Mouse (Mus musculus): ENCODE measurements around the gene Slc25a31. TPM values are rescaled to one million over a fixed set of nuclear protein-coding genes. Genes with fewer than 3 reads are reported as not detected.

The Slc25a31 gene
- polyA plus RNA-seq (2015; fragmentation: Nextera tagmentation; extraction: Ambion mirVana): 0.15 TPM in 1 of 2 replicates, not detected in the other

GRCm38 (mm10) chr3:40708655-40709054 is at the start of gene Slc25a31:
Gene Slc25a31, plus strand, starts transcription at chr3:40708855.
- H3K9ac ChIP-seq: no peak within 1 kb of the TSS
- H3K27me3 ChIP-seq: no peaks in the 10 kb centered on the region
- WGBS: 94% methylated on average over 30 of the region's 30 CpGs

DNA sequence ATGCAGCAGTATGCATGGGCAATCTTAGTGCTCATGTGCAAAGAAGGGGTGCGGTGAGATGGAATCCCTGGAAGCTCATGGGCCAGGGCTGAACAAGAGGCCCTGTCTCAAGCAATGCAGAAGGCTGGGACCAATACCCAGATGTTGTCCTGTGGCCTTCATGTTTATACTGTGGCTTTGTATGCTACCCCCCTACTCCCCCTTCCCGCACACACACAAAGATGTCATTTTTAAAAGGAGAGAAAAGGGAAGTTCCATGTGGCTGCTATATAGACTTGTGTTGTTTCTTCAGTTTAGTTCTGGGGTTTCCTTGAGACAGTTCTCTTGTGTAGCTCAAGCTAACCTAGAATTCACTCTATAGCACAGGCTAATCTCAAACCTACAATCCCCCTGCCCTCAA is 48.4 kb upstream of the Slc25a31 start:
- Histone ChIP-seq H3K27me3 (no peaks in the 10 kb centered on the region), H3K36me3 (ENCODE audit: poor library complexity, severe bottlenecking) (peaks cover 45% of the 10 kb centered on the region), H3K4me2 (no peak overlapping the region), H3K9me3 (replicated peaks) (no peaks in the 10 kb centered on the region), H3K9ac (no peak overlapping the region), H3K4me3 (no peak overlapping the region), H3K4me1 (no peaks in the 10 kb centered on the region), H3K27ac (no peak overlapping the region)
- WGBS: 100% methylated on average over 2 of the region's 2 CpGs
- ATAC-seq: no peak

More at GRCm38 (mm10) chr3:40708655-40709054, at the start of gene Slc25a31:
- Histone ChIP-seq H3K4me2 (no peak within 1 kb of the TSS), H3K4me3 (no peak within 1 kb of the TSS), H3K36me3 (ENCODE audit: poor library complexity, severe bottlenecking) (no peaks in the 10 kb centered on the region), H3K4me1 (no peaks in the 10 kb centered on the region), H3K27ac (no peak within 1 kb of the TSS), H3K9me3 (replicated peaks) (peaks cover 3% of the 10 kb centered on the region; the same call in 1 of the 2 replicates)
- ATAC-seq: no peak

DNA sequence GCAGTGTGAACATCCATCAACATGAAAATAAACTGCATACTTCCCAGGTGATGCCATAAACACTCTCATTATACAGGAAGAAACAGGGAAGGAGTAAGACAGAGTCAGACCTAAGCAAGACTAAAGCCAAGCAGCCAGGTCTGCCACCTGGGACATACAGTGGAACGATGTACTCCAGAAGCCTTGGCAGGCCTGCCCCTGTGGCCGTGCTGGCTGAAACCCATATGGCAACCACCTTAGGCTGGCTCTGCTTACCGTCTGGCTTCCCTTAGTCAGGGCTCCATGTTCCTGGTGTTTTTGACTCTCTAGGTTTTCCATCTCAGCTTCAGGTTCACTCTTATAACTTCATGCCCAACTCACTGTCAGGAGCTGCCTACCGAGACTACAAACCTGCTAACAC is 42.5 kb upstream of the Slc25a31 start:
- Histone ChIP-seq H3K4me3 (no peak overlapping the region), H3K9me3 (replicated peaks) (no peaks in the 10 kb centered on the region), H3K4me2 (no peak overlapping the region), H3K27me3 (peaks cover 3% of the 10 kb centered on the region; the same call in 1 of the 2 replicates), H3K4me1 (peaks cover 17% of the 10 kb centered on the region), H3K9ac (no peak overlapping the region), H3K27ac (peak overlapping the region; percentile 68; the same call in 1 of the 2 replicates), H3K36me3 (ENCODE audit: poor library complexity, severe bottlenecking) (peaks cover 27% of the 10 kb centered on the region)
- no peak for ATAC-seq
- 81% methylated on average over 4 of the region's 4 CpGs for WGBS

- H3K27ac ChIP-seq: peak overlapping the region; percentile 68
- no peaks in the 10 kb centered on the region for H3K9me3 ChIP-seq (replicated peaks)
- H3K4me2 ChIP-seq: no peak overlapping the region
- peaks cover 27% of the 10 kb centered on the region for H3K36me3 ChIP-seq (ENCODE audit: poor library complexity, severe bottlenecking)
- peaks cover 17% of the 10 kb centered on the region for H3K4me1 ChIP-seq
- 44% methylated on average over 8 of the region's 8 CpGs for WGBS
- H3K27me3 ChIP-seq: peaks cover 3% of the 10 kb centered on the region; the same call in 1 of the 2 replicates
- H3K9ac ChIP-seq: no peak overlapping the region
- no peak overlapping the region for H3K4me3 ChIP-seq
- peak; percentile 84 for ATAC-seq
Observed at GRCm38 (mm10) chr3:40666861-40667719, 41.6 kb upstream of the Slc25a31 start.

GRCm38 (mm10) chr3:40668889-40669288 is 39.8 kb upstream of the Slc25a31 start:
- H3K4me2 ChIP-seq: no peak overlapping the region
- no peak overlapping the region for H3K27ac ChIP-seq
- H3K27me3 ChIP-seq: peaks cover 3% of the 10 kb centered on the region; the same call in 1 of the 2 replicates
- H3K9ac ChIP-seq: no peak overlapping the region
- H3K36me3 ChIP-seq (ENCODE audit: poor library complexity, severe bottlenecking): peaks cover 18% of the 10 kb centered on the region
- H3K4me1 ChIP-seq: peaks cover 30% of the 10 kb centered on the region
- no peaks in the 10 kb centered on the region for H3K9me3 ChIP-seq (replicated peaks)
- no peak for ATAC-seq
- WGBS: 72% methylated on average over 6 of the region's 6 CpGs
- H3K4me3 ChIP-seq: no peak overlapping the region

DNA sequence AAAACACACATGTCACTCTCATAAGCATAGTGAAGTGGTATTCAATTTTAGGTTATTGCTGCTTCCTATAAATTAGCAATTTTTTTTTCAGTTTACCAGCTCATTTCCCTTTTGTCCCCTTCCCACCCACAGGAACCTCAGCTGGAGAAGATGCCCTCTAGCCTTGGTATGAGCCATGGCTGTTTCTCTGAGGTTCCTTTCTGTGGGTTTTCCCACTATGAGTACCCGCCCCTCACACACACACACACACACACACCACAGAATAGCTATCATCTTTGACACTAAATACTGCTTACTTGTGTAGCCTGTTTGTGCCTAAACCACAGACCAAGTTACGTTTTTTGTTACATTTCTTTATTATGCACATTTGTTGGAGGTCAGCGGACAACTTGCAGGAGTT is 39.3 kb upstream of the Slc25a31 start:
- WGBS: 87% methylated on average over 3 of the region's 3 CpGs
- peaks cover 3% of the 10 kb centered on the region; the same call in 1 of the 2 replicates for H3K27me3 ChIP-seq
- H3K36me3 ChIP-seq (ENCODE audit: poor library complexity, severe bottlenecking): peaks cover 13% of the 10 kb centered on the region
- H3K4me1 ChIP-seq: peaks cover 33% of the 10 kb centered on the region
- ATAC-seq: no peak
- H3K4me2 ChIP-seq: no peak overlapping the region
- no peak overlapping the region for H3K4me3 ChIP-seq
- H3K9me3 ChIP-seq (replicated peaks): no peaks in the 10 kb centered on the region
- no peak overlapping the region for H3K9ac ChIP-seq
- H3K27ac ChIP-seq: no peak overlapping the region

- peak overlapping the region; percentile 67 for H3K27ac ChIP-seq
- H3K36me3 ChIP-seq (ENCODE audit: poor library complexity, severe bottlenecking): no peaks in the 10 kb centered on the region
- no peak overlapping the region for H3K4me3 ChIP-seq
- ATAC-seq: peak; percentile 96
- no peak overlapping the region for H3K9ac ChIP-seq
- H3K4me2 ChIP-seq: no peak overlapping the region
- H3K27me3 ChIP-seq: peaks cover 3% of the 10 kb centered on the region; the same call in 1 of the 2 replicates
- no peaks in the 10 kb centered on the region for H3K9me3 ChIP-seq (replicated peaks)
- peaks cover 38% of the 10 kb centered on the region for H3K4me1 ChIP-seq
- 2% methylated on average over 1 of the region's 1 CpGs for WGBS
Observed at GRCm38 (mm10) chr3:40673515-40673914, 35.1 kb upstream of the Slc25a31 start.

DNA sequence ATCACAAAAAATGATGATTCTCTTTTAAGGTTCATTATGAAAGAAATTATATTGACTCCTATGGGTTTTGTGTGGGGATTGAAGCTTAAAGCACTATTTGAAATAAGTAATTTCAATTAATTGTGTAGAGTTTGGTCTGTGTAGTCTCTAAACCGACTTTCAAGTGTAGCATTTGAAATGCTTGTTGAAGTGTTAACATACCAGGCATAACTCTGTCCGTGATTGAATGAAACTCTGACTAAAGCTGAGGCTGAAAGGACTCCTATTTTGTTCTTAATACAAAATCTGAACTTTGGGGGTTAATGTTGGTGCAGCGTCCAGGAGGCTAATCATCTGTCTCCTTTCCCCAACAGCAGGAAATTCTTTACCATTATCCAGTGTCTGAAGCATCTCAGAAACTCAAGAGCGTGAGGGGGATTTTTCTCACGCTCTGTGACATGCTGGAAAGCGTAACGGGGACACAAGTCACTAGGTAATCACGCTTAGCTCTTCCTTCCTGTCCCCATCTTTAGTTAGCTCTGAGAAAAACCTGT is 33.7 kb upstream of the Slc25a31 start:
- no peak overlapping the region for H3K4me2 ChIP-seq
- no peak for ATAC-seq
- WGBS: 7% methylated on average over 8 of the region's 8 CpGs
- no peak overlapping the region for H3K9ac ChIP-seq
- H3K9me3 ChIP-seq (replicated peaks): no peaks in the 10 kb centered on the region
- peaks cover 3% of the 10 kb centered on the region; the same call in 1 of the 2 replicates for H3K27me3 ChIP-seq
- H3K27ac ChIP-seq: peak overlapping the region; percentile 25; the same call in 1 of the 2 replicates
- H3K4me3 ChIP-seq: no peak overlapping the region
- peaks cover 50% of the 10 kb centered on the region for H3K4me1 ChIP-seq
- H3K36me3 ChIP-seq (ENCODE audit: poor library complexity, severe bottlenecking): no peaks in the 10 kb centered on the region

GRCm38 (mm10) chr3:40678856-40679255 is 29.8 kb upstream of the Slc25a31 start:
- Histone ChIP-seq H3K9ac (no peak overlapping the region), H3K9me3 (replicated peaks) (no peaks in the 10 kb centered on the region), H3K4me3 (no peak overlapping the region), H3K36me3 (ENCODE audit: poor library complexity, severe bottlenecking) (0 out of 2 replicates have a peak, but pooled peaks cover 4% of the 10 kb centered on the region), H3K4me2 (no peak overlapping the region), H3K27me3 (no peaks in the 10 kb centered on the region), H3K27ac (no peak overlapping the region), H3K4me1 (peaks cover 53% of the 10 kb centered on the region)
- 19% methylated on average over 1 of the region's 1 CpGs for WGBS
- no peak for ATAC-seq

- H3K36me3 ChIP-seq (ENCODE audit: poor library complexity, severe bottlenecking): 0 out of 2 replicates have a peak, but pooled peaks cover 4% of the 10 kb centered on the region
- H3K4me1 ChIP-seq: peaks cover 56% of the 10 kb centered on the region
- H3K4me3 ChIP-seq: no peak overlapping the region
- H3K27ac ChIP-seq: no peak overlapping the region
- H3K9ac ChIP-seq: no peak overlapping the region
- H3K9me3 ChIP-seq (replicated peaks): no peaks in the 10 kb centered on the region
- ATAC-seq: no peak
- 20% methylated on average over 11 of the region's 11 CpGs for WGBS
- H3K4me2 ChIP-seq: peak overlapping the region; percentile 4; the same call in 1 of the 2 replicates
- H3K27me3 ChIP-seq: no peaks in the 10 kb centered on the region
Observed at GRCm38 (mm10) chr3:40682404-40682803, 26.3 kb upstream of the Slc25a31 start.

DNA sequence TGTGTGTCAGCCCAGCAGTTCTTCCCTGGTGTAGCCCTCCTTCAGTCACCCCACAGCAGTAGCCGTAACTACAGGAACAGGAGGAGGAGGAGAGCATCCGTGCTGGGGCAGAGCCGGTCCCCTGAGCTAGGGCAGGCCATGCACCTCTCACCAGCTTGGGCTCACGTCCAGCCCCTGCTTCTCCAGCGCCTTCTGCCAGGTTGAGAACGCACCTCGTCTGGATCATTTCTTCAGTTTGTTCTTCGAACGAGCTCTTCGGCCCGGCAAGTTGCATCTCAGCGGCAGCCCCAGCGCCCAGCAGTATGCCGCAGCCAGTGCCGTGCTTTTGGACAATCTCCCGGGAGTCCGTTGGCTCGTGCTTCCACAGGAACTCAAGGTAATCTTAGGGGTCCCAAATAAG is 25.5 kb upstream of the Slc25a31 start:
- peaks cover 55% of the 10 kb centered on the region for H3K4me1 ChIP-seq
- no peak overlapping the region; the same call in 1 of the 2 replicates for H3K27ac ChIP-seq
- no peak overlapping the region for H3K9ac ChIP-seq
- no peak overlapping the region for H3K4me2 ChIP-seq
- H3K27me3 ChIP-seq: no peaks in the 10 kb centered on the region
- H3K36me3 ChIP-seq (ENCODE audit: poor library complexity, severe bottlenecking): 0 out of 2 replicates have a peak, but pooled peaks cover 4% of the 10 kb centered on the region
- 84% methylated on average over 18 of the region's 18 CpGs for WGBS
- no peak overlapping the region for H3K4me3 ChIP-seq
- H3K9me3 ChIP-seq (replicated peaks): no peaks in the 10 kb centered on the region
- no peak for ATAC-seq

GRCm38 (mm10) chr3:40685855-40686515 is 22.7 kb upstream of the Slc25a31 start:
- 0 out of 2 replicates have a peak, but pooled peaks cover 4% of the 10 kb centered on the region for H3K36me3 ChIP-seq (ENCODE audit: poor library complexity, severe bottlenecking)
- H3K4me2 ChIP-seq: no peak overlapping the region
- H3K4me3 ChIP-seq: no peak overlapping the region
- no peaks in the 10 kb centered on the region for H3K9me3 ChIP-seq (replicated peaks)
- ATAC-seq: peak; percentile 74
- no peaks in the 10 kb centered on the region for H3K27me3 ChIP-seq
- peaks cover 39% of the 10 kb centered on the region for H3K4me1 ChIP-seq
- H3K27ac ChIP-seq: peak overlapping the region; percentile 63
- 10% methylated on average over 3 of the region's 3 CpGs for WGBS
- H3K9ac ChIP-seq: no peak overlapping the region
